Mouse (Mus musculus) cortical plate, adult 2 months (tissue): ENCODE results near the gene Cntnap2. TPM values are rescaled to one million over a fixed set of nuclear protein-coding genes. Genes with fewer than 3 reads are reported as not detected.
A peak's percentile ranks its signal among the peaks of the same experiment; 100 is the strongest.

Source experiments
- H3K27ac ChIP-seq: fragments of 200-500 bp; 2 replicates; pipeline ENCODE4 v1.5.1; 2012; ENCODE audit warnings: low read length, control low read depth, inconsistent platforms; ENCODE audit not compliant: insufficient read depth
- H3K4me1 ChIP-seq: fragments of 200-500 bp; 2 replicates; pipeline ENCODE4 v1.6.1; 2011; ENCODE audit warnings: low read length; ENCODE audit not compliant: control insufficient read depth, insufficient read depth
- H3K4me3 ChIP-seq: fragments of 200-500 bp; 2 replicates; pipeline ENCODE4 v1.5.1; 2011; ENCODE audit warnings: mild to moderate bottlenecking, low read length, control low read depth; ENCODE audit not compliant: insufficient read depth
- CTCF ChIP-seq: fragments of 200-500 bp; IDR thresholded peaks from 2 replicates; pipeline ENCODE4 v1.5.1; 2011; ENCODE audit warnings: mild to moderate bottlenecking, control low read depth, low read length; ENCODE audit not compliant: insufficient read depth; ENCODE audit errors: extremely low read depth
- POLR2A ChIP-seq: fragments of 200-500 bp; IDR thresholded peaks from 2 replicates; pipeline ENCODE4 v1.6.1; 2011; ENCODE audit warnings: mild to moderate bottlenecking, low read length, control low read depth; ENCODE audit not compliant: insufficient read depth; ENCODE audit errors: extremely low read depth
- polyA plus RNA-seq: library from polyadenylated mRNA; depleted of rRNA; stranded (reverse); fragments of >200 nt; gene quantifications from 2 replicates; pipeline ENCODE4 v1.2.3, GENCODE M21; 2012

The Cntnap2 gene
- polyA plus RNA-seq, 1 experiment, result 26.5 TPM

DNA sequence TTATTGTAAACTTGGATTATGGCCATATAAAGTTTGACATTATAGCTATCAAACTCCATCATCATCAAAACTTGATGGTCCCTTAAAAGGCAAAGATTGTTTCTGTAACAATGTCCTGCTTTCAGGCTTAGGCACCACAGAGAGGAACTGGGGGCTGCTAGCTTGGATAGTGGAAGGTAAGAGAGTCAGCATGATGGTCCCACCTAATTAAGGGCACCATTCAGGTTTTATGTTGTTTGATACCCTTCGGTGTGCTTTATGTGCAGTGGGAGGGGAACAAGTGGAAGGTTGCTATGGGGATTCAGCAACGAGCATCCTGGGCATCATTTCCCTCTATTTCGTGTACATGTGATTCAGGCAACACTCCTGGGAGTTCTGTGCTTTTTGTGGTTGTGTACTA is 1797.5 kb downstream of the Cntnap2 start:
- TF ChIP-seq POLR2A, result no peak
- no peak overlapping the region for H3K4me3 ChIP-seq
- no peak overlapping the region for H3K27ac ChIP-seq
- no peaks in the 10 kb centered on the region for H3K4me1 ChIP-seq

DNA sequence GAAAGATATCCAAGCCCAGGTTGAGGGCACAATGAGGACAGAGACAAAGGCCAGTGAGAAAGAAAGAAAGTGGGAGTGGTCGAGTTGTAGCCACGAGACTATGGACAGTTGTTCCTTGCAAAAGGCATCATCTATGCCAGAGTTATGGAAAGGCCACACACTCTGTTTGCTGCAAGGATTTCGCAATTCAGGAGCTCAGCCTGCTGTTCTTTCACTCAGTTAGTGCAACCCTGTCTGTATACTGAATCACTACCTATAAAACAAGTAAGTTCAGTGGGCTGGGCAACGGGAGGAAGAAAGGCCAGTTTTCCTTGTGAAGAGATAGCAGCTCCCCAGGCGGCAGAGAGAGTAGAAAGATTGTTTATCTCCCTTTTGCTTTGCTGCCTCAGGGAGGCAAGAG is 1801.9 kb downstream of the Cntnap2 start:
- no peaks in the 10 kb centered on the region for H3K4me1 ChIP-seq
- no peak overlapping the region for H3K27ac ChIP-seq
- H3K4me3 ChIP-seq, result no peak overlapping the region
- TF ChIP-seq CTCF (no peak), POLR2A (no peak)

DNA sequence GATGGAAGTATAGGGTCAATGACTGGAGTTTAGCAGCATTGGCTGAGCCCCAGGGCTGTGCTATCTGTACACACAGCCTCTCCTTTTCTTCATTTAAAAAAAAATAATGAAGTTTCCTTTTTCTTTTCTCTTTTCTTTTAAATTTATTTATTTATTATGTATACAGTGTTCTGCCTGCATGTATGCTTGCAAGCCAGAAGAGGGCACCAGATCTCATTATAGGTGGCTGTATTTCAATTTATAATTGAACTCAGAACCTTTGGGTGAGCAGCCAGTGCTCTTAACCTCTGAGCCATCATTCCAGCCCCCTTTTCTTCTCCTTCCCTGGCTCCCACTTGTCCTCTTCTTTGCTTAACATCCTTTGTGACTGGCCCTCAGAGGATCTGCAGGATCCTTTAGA is 1807.2 kb downstream of the Cntnap2 start:
- Histone ChIP-seq H3K4me3 (no peak overlapping the region), H3K4me1 (no peaks in the 10 kb centered on the region), H3K27ac (no peak overlapping the region)
- TF ChIP-seq POLR2A (no peak), CTCF (no peak)

DNA sequence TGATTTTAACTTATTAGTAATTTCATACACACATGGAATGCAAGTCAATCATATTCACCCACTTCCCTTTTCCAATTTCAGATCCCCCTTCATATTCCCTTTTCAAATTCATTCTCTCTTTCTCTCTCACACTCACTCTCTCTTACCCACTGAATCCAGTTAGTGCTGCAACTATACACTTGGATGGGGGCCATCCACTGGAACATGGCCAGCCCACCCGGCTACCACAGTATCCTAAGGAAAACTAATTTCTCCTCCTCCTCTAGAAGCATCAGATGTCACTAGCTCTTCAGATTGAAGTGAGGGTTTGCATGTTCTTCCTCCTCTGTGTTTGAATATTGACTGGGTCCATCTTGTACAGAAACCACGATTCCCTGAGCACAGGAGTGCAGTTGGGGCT is 1827.1 kb downstream of the Cntnap2 start:
- Histone ChIP-seq H3K4me3 (no peak overlapping the region), H3K27ac (no peak overlapping the region), H3K4me1 (no peaks in the 10 kb centered on the region)
- TF ChIP-seq POLR2A (no peak), CTCF (no peak)

DNA sequence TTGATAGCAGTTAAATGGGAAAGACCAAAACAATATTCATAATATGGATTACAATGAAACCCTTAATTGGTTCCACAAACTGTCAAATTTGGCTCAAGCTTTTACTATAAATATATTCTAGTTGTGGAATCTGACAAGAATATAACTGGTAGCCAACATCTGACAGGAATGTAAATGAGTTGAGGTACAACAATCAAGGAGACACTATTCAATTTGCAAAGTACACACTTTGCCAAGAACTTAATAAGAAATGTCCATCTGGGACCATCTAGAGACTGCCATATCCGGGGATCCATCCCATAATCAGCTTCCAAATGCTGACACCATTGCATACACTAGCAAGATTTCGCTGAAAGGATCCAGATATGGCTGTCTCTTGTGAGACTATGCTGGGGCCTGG is 1850.0 kb downstream of the Cntnap2 start:
- Histone ChIP-seq H3K4me3 (no peak overlapping the region), H3K4me1 (no peaks in the 10 kb centered on the region), H3K27ac (no peak overlapping the region)
- TF ChIP-seq CTCF (no peak), POLR2A (no peak)

DNA sequence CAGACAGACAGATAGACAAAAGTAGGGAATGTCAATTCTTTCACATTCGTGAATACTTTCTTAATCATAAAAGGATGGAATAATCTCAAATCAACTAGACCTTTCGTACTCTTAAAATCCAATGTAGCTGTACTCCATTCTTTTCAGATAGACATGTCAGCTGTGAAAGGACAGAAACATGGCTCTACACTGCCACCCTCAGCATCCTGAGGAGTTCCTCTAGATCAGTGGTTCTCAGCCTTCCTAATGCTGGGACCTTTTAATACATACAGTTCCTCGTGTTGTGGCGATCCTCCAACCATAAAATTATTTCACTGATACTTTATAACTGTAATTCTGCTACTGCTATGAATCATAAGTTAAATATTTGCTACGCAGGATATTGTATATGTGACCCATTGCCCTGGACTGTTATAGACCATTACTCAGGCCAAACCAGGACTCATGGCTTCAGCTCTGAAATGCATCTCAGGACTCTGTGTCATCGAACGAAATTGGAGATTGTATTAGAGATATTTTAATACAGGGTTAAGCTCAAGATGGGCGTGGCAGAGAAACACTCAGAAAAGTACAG is 1859.6 kb downstream of the Cntnap2 start:
- Histone ChIP-seq H3K4me3 (no peak overlapping the region), H3K27ac (no peak overlapping the region), H3K4me1 (no peaks in the 10 kb centered on the region)
- TF ChIP-seq CTCF (0 out of 2 replicates have a peak, but pooled peaks have one; percentile 29), POLR2A (no peak)

DNA sequence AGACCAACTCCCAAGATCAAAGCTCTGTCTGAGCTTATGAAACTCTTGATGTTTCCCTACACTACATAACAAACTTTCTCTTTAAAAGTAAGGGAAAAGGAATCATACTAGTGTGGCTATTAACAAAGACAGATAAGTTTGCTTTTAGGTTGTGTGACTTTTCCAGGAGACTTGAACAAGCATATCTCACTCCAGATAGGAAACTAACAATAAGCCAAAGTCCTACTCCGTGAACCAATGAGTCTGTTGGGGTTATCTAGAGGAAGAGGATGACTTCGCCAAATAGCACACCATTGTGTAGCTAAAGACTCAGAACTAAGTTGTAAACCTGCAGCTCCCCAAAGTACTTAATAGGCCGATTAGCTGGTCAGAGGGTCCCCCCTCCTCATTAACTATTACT is 1860.8 kb downstream of the Cntnap2 start:
- no peaks in the 10 kb centered on the region for H3K4me1 ChIP-seq
- H3K4me3 ChIP-seq, result no peak overlapping the region
- TF ChIP-seq POLR2A (no peak), CTCF (no peak)
- no peak overlapping the region for H3K27ac ChIP-seq

DNA sequence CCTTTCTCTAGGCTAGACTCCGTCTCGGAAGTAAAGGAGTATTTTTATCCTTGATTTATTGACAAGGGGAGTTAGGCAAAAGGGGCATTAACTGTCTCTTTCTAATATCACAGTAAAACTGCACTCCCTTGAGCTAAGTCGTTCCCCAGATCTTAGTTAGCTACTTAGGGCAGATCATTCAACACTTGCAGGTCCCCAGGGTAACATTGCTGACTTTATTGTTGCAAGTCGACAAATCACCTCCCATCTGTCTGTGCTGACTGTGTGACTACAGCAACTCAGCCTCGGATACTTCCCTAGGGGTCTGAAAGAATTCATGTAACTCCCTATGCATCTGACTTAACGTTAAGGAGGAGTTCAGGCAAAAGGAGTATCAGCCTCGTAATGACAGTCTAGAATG is 1865.6 kb downstream of the Cntnap2 start:
- Histone ChIP-seq H3K4me3 (no peak overlapping the region), H3K4me1 (no peaks in the 10 kb centered on the region), H3K27ac (no peak overlapping the region)
- TF ChIP-seq CTCF (no peak), POLR2A (no peak)

DNA sequence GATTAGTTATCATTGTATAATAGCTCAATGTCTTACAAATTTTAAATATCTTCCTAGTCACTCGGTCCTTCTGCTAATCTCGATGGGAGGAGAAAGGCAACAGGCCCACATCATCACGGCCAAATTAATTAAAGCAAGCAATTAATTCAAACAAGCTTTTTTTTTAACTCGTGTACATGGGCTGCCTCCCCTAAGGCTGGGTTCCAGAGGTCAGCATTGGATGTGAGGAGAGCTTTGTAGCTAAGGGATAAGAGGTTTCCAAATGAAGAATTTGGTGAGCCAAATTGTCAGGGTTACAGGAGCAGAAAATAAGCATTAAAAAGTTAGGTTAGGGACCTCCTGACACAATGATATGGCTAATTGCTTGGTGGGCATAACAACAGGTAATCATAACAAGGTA is 1886.5 kb downstream of the Cntnap2 start:
- Histone ChIP-seq H3K4me1 (no peaks in the 10 kb centered on the region), H3K27ac (no peak overlapping the region)
- TF ChIP-seq CTCF (no peak), POLR2A (no peak)

DNA sequence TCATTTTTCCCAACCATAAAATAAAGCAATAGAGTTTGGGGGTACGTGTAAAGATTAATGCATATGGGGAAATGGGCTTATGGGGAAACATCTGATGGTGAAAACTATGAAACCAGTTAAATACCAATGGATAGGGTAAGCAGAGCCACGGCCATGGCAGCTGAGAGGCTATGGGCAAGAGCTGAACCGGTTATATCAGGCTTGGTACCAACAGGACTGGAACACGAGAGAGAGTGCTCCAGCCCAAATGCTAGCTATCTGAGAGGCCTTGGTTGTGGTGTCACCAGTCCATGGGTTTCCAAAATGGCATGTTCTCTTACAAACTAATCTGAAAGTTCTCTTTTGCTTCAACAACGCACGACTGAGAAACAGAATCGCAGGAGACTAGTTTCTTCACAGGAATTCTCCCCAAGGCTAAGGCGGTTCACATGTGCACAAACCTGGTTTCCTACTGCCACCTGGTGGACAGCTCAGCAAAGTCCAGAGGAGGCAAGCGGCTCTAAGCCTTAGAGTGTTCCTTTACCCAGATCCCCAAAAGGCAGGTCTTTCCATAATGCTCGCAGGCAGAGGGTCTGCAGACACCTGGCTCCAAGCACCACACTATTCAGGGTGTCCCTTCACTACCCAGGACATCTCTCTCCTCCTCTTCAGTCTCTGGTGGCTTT is 1902.0 kb downstream of the Cntnap2 start:
- TF ChIP-seq CTCF (peak; percentile 89), POLR2A (no peak)
- H3K4me1 ChIP-seq, result no peaks in the 10 kb centered on the region
- H3K27ac ChIP-seq, result no peak overlapping the region
- H3K4me3 ChIP-seq, result no peak overlapping the region

More for the DNA sequence above, 1886.5 kb downstream of the Cntnap2 start:
- H3K4me3 ChIP-seq, result no peak overlapping the region
